Mouse (Mus musculus): Measurements from ENCODE around the gene Ripk1. TPM values are rescaled to one million over a fixed set of nuclear protein-coding genes. Genes with fewer than 3 reads are reported as not detected.

The Ripk1 gene
- total RNA-seq (2023), result 72.5 TPM

DNA sequence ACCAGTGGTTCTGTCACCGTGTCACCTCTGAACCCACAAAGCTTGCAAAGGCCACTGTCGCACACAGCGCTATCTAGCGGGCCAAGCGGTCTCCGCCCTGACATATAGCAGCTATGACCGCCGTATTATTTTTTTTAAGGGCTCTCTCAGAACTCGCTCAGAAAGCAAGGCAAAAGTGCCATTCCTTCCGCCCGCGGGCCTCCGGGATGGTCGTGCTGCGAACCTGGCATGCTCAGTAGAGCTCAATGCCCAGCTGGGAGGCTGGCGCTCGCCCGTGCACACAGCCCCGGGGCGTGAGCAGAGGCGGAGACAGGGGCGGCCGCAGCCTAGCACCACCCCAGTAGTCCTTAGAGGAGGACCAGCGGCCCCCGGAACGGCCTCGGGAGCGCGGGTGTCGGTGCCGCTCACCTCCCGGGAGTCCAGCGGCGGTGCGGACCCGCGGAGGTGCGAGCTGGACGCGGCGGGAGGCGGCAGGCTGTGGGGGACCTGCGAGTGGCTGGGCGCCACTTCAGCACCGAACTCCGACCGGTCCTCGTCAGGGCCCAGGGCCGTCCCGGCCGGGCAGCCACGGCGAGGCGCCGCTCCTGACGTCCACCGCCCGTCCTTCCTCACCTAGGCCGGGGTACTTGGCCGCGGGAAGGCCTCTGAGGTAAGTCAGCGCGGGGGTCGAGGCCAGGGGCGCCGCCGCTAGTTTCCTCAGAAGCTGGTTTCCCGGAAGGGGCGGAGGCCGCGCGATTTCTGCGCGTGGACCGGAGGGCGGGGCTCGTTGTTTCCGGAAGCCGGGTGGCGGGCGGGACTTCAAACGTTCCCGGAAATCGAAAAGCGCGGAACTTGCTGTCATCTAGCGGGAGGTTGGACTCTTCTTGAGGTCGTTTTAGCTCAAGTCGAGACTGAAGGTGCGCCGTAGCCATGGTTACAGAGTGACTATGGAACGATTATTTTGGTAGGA lies at the start of gene Ripk1, which contains the start of gene Serpinb6a:
Gene Ripk1, plus strand, starts transcription at position 306 of the 949 bp plus-strand sequence.
Gene Serpinb6a, minus strand, starts transcription at position 737 of the 949 bp plus-strand sequence.

DNA sequence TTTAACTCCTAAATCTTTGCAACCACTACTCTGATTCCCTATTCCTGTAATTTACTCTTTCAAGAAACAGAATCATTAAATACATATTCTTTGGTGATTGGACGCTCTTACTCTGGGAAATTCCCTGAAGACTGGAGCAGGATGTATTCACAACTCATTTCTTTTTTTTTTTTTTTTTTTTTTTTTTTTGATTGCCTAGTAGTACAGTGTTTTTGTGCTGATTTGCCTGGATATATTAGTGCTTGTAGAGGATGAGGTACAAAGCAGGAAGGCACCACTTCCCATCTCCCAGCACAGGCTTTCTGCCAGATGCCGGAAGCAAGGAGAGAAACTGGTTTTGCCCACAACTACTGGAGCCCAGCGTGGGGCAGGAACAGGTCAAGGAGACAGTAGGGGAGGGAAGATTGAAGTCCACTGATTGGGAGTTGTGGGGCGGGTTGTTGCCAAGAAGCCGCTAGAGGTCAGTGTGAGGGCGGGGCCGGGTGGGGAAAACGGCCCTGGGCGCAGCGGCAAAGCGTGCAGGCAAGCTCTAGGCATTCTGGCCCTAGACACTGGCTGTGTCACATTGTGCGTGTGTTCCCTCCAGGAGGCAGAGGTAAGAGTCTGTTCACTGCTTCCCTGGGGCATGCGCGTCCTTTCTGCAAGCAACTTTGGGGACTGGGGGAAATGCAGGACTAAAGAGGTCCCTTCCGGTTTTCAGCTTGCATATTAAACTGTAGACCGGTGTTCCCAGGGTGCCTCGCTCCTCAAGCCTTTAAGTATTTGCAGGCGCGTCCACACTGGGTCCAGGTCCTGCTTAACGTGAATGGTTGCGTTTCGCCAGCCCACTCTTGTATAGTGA lies 37.7 kb upstream of the Ripk1 start, which contains the start of gene Nqo2:
Gene Nqo2, plus strand, starts transcription at position 482 of the 841 bp plus-strand sequence.

DNA sequence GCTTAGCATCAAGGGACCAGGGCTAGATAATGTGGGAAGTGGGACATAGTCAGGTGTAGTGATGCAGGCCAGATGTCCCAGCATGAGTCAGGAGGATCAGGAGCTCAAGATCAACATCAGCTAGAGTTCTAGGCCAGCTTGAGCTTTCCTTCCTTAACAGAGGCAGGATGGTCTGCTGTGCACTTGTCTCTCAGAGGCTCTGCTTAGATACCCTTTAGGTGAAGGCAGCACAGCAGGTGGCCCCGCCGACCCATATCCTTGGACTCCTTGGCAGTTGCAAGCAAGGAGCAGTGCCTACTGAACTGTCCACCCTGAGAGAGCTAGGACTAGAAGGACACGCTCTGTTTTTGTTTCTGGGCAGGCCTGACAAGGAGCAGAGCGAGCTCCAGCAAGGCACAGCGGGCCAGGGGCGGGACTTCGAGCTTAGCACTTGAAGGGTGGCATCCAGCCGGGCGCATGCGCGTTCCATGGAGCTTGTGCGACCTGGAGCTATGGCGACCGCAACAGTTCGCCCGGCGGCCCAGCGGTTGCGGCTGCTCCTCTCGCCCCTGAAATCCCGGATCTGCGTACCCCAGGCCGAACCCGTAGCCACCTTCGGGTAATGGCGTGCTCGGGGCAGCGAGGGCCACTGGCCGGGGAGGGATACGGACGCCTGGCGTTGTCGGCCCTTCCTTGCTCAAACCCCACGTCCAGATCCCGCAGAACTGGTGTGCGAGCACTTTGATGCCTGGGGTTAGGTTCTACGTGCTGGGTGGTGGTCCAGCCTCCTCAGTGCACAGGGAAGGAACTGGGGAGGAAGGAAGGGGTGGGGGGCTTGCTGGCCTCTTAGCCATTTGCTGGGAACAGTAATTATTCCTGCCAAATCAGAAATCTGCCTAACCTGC lies 35.3 kb downstream of the Ripk1 start, which contains the start of gene Bphl:
Gene Bphl, plus strand, starts transcription at position 426 of the 884 bp plus-strand sequence.

DNA sequence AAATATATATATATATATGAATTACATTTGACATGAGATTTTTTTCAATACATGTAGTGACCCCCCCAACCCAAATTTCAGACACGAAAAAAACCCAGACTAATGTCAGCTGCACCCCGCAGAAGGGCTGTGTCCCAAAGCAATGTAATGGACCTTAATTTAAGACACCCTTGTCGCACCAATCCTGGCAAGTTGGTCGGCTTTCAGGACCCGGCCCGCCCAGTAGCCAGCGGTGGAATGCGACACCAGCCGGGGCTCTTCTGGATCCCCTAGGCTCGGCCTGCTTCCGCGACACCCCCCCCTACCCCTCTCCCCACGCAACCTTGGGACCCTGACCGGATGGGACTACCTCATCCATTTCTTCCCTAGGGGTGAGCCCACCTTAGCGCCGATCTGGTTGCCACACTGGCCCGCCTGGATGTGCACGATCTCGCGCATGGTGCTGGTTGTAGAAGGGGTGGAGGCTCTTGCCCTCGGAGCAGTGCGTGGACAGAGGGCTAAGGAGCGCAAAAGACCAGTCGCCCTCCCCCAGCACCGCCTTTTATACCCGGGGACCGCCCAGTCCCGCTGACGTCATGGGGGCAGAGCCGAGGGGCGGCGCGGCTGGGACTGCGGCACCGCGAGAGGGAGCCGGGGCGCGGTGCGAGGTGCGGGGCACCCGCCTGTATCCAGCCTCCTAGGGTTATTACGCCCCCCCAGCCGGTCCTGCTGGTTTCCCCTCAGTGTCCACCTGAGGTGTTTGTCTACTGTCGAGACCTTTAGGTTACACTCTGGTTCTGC lies 75.5 kb downstream of the Ripk1 start, which contains the start of gene Tubb2a:
Gene Tubb2a, minus strand, starts transcription at position 516 of the 780 bp plus-strand sequence.

Other genes with a start within 250 kb of the Ripk1 start
- not detected for gene Serpinb6e, start 159.0 kb upstream of the Ripk1 start, total RNA-seq (2023)
- not detected for gene Serpinb6c, start 96.7 kb upstream of the Ripk1 start, total RNA-seq (2023)
- 1.6 TPM for gene Nqo2, start 37.7 kb upstream of the Ripk1 start, total RNA-seq (2023)
- gene Serpinb6a, start 431 bp downstream of the Ripk1 start, total RNA-seq (2023), result 27.6 TPM
- gene Bphl, start 35.2 kb downstream of the Ripk1 start, total RNA-seq (2023), result 16.6 TPM
- 63.5 TPM for gene Tubb2a, start 75.6 kb downstream of the Ripk1 start, total RNA-seq (2023)
- 3.5 TPM for gene Tubb2b, start 128.1 kb downstream of the Ripk1 start, total RNA-seq (2023)
- 36.6 TPM for gene Psmg4, start 160.6 kb downstream of the Ripk1 start, total RNA-seq (2023)

Measured in CD4-positive naive resting alpha-beta T cell, adult 76 days (primary cell).